In the genomic region with DNA sequence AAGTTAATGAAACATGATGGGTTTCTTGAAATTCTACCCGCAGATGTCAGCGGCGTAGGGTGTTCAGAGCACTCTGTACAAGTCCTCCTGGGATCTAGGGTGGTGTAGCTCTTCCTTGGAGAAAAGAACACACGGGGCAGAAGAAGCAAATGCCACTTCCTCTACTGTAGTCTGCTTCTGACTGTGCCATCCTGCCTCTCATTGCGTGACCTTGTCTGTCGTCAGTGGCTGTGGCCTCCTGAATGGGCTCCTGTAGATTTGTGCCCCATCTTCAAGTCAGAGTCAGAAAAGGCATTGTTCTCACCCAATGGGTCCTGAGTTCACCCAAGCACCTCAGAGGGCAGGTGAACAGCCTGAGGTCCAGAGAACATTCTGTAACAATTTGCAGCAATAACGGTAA, we compare ENCODE assay signal across 26 mouse cellular contexts. TPM values are rescaled to one million over a fixed set of nuclear protein-coding genes. Genes with fewer than 3 reads are reported as not detected.
DNase-seq lines count a peak whose midpoint lies in the region; ATAC-seq and TF ChIP-seq lines count a peak whose summit lies in the region.
"Had no signal": no experiment of that assay in that cellular context is flagged by ENCODE, and none has a peak within 500 bp of the region (broad histone marks: within the 10 kb centered on the region; RNA-seq: fewer than 3 reads in every experiment).

No protein-coding gene starts in this region.

- H3K36me3 ChIP-seq in liver, embryonic 16.5 days (ENCODE audit: control insufficient read depth, insufficient read depth) = no peaks in the 10 kb centered on the region
- H3K36me3 ChIP-seq in liver, embryonic 12.5 days = no peaks in the 10 kb centered on the region
- H3K36me3 ChIP-seq: embryonic facial prominence, embryonic 15.5 days; forebrain, embryonic 10.5 days; G1E; heart, embryonic 15.5 days; hindbrain, embryonic 13.5 days had no signal

- no peak overlapping the region for H3K9ac ChIP-seq in liver, embryonic 16.5 days (ENCODE audit: low read depth, low read length)
- no peak overlapping the region for H3K9ac ChIP-seq in liver, embryonic 12.5 days
- H3K9ac ChIP-seq: embryonic facial prominence, embryonic 15.5 days; heart, embryonic 15.5 days; hindbrain, embryonic 13.5 days had no signal

- ATAC-seq in liver, embryonic 16.5 days (ENCODE audit: low read depth) = peak; percentile 32; the same call in 1 of the 2 replicates
- no peak for ATAC-seq in liver, embryonic 12.5 days
- peak; percentile 68 for ATAC-seq in megakaryocyte, adult 5-6 weeks (ENCODE audit: poor library complexity, severe bottlenecking)
- ATAC-seq: activated CD4-positive, CD25-positive, alpha-beta regulatory T cell, adult 4 months; forebrain, embryonic 14.5 days; hindbrain, postnatal 0 days; Patski had no signal

- H3K27ac ChIP-seq in liver, embryonic 16.5 days (ENCODE audit: low read length) = peak overlapping the region; percentile 21; the same call in 1 of the 2 replicates
- no peak overlapping the region for H3K27ac ChIP-seq in liver, embryonic 12.5 days
- H3K27ac ChIP-seq in bone marrow, adult 2 months (ENCODE audit: control insufficient read depth, insufficient read depth, low read depth, low read length, poor library complexity) = peak overlapping the region; percentile 31
- H3K27ac ChIP-seq: embryonic facial prominence, embryonic 15.5 days; forebrain, embryonic 10.5 days; gastrocnemius, adult 2 months; heart, embryonic 15.5 days; hindbrain, embryonic 13.5 days; hindbrain, postnatal 0 days had no signal

- no peak for TF ChIP-seq POLR2A in bone marrow, adult 2 months (IDR thresholded peaks at IDR 0.05; ENCODE audit: borderline replicate concordance, control insufficient read depth, low read depth, low read length)

- no peak overlapping the region for H3K4me2 ChIP-seq in liver, embryonic 16.5 days (ENCODE audit: low read depth, low read length)
- H3K4me2 ChIP-seq in liver, embryonic 12.5 days = no peak overlapping the region
- H3K4me2 ChIP-seq: embryonic facial prominence, embryonic 15.5 days; heart, embryonic 11.5 days; heart, embryonic 15.5 days; hindbrain, embryonic 13.5 days had no signal

- no peak for DNase-seq in thymus, postnatal 25 days
- no peak for DNase-seq in spleen, adult 18-20 months
- DNase-seq in kidney, adult 11 months = no peak
- DNase-seq: adrenal gland, postnatal 14 days; cerebellum, adult 18-20 months; cerebellum, adult 9-11 months; cerebellum, postnatal 36 days; gastrocnemius, adult 2 months; gastrocnemius, postnatal 25 days; heart, adult 11 months; heart, postnatal 14 days had no signal

- no peak for TF ChIP-seq CTCF in bone marrow, adult 2 months (IDR thresholded peaks at IDR 0.05; ENCODE audit: control insufficient read depth, insufficient read depth, low read length)

- H3K4me3 ChIP-seq in liver, embryonic 16.5 days (ENCODE audit: low read depth, low read length) = no peak overlapping the region
- H3K4me3 ChIP-seq in liver, embryonic 12.5 days = no peak overlapping the region
- no peak overlapping the region for H3K4me3 ChIP-seq in bone marrow, adult 2 months (replicated peaks; ENCODE audit: control insufficient read depth, low read depth, low read length)
- H3K4me3 ChIP-seq: embryonic facial prominence, embryonic 15.5 days; erythroblast, embryonic 14.5 days; forebrain, embryonic 10.5 days; gastrocnemius, adult 2 months; heart, embryonic 15.5 days; hindbrain, embryonic 13.5 days had no signal

- WGBS in liver, embryonic 16.5 days (ENCODE audit: insufficient replicate concordance) = 72% methylated on average over 7 of the region's 7 CpGs
- WGBS in liver, embryonic 12.5 days (ENCODE audit: insufficient replicate concordance) = 62% methylated on average over 7 of the region's 7 CpGs
- 44% methylated on average over 7 of the region's 7 CpGs for WGBS in bone marrow, adult 2 months

- H3K27me3 ChIP-seq in liver, embryonic 16.5 days (ENCODE audit: control insufficient read depth, insufficient read depth, low read depth, low read length) = no peaks in the 10 kb centered on the region
- peaks cover 27% of the 10 kb centered on the region; the same call in 1 of the 2 replicates for H3K27me3 ChIP-seq in liver, embryonic 12.5 days (replicated peaks)
- H3K27me3 ChIP-seq: embryonic facial prominence, embryonic 15.5 days; heart, embryonic 15.5 days; hindbrain, embryonic 13.5 days; Patski had no signal

- no peaks in the 10 kb centered on the region; the same call in 1 of the 2 replicates for H3K4me1 ChIP-seq in liver, embryonic 16.5 days (ENCODE audit: control insufficient read depth, low read depth, low read length)
- peaks cover 11% of the 10 kb centered on the region for H3K4me1 ChIP-seq in liver, embryonic 12.5 days
- H3K4me1 ChIP-seq in bone marrow, adult 2 months (ENCODE audit: control insufficient read depth, insufficient read depth, low read length) = peaks cover 4% of the 10 kb centered on the region; the same call in 1 of the 2 replicates

- no peaks in the 10 kb centered on the region for H3K9me3 ChIP-seq in liver, embryonic 16.5 days (replicated peaks; ENCODE audit: control insufficient read depth, low read length)
- no peaks in the 10 kb centered on the region for H3K9me3 ChIP-seq in liver, embryonic 12.5 days (replicated peaks)
- H3K9me3 ChIP-seq: embryonic facial prominence, embryonic 15.5 days; forebrain, embryonic 10.5 days; G1E; heart, embryonic 15.5 days; hindbrain, embryonic 13.5 days had no signal

RNA-seq across cellular contexts. Expression of a gene that starts 30.5 kb away (rescaled TPM):
- 3.8 and 4.7 TPM in 2 replicates for polyA plus RNA-seq in liver, embryonic 16.5 days (2015; fragmentation: Nextera tagmentation; extraction: Ambion mirVana)
- polyA plus RNA-seq in liver, embryonic 12.5 days (2016; fragmentation: Nextera tagmentation; extraction: Ambion mirVana) = 5.9 and 7.0 TPM in 2 replicates
- polyA plus RNA-seq in bone marrow, adult 2 months (2011; ENCODE audit: insufficient read depth, insufficient read length, low replicate concordance, missing spikeins) = 1.2 and 9.8 TPM in 2 replicates
- 2.0 and 2.1 TPM in 2 replicates for total RNA-seq in megakaryocyte, adult 5-6 weeks (2015)
- 0.98 and 1.0 TPM in 2 replicates for total RNA-seq in megakaryocyte, adult 5-6 weeks (2017)
- polyA plus RNA-seq: erythroblast, embryonic 14.5 days had no signal
